Mouse (Mus musculus) frontal cortex, postnatal 14 days (tissue): ENCODE measurements at regions not wholly inside any gene's neighbourhood (a gene's known extent, or its start where the extent isn't known, plus 50 kb on each side); places are given as distances from the start of the nearest gene placed in this dataset.

ENCODE experiments used
- DNase-seq, 2 experiments: peaks; one replicate each; pipeline ENCODE4 v3.0.0; 2022; ENCODE audit warnings: low spot score in 2 of 2

DNA sequence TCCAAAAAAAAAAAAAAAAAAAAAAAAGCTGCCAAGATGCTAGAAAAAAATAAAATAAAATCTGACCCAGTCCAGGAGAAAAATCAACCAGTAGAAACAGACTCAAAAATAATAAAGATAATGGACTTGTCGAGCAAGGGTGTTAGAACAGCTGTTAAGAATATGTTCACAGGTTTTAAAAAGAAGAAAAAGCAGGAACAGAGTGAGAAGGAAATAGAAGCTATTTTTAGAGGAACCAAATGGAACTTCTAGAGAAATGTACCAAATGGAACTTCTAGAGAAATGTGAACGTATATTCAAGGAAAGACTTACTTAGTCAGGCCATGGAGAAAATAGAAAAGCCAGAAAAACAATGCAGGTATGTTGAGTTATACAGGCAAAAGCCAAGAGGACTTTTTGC lies 662.4 kb upstream of the Jmjd1c start:
- DNase-seq, result no peak

DNA sequence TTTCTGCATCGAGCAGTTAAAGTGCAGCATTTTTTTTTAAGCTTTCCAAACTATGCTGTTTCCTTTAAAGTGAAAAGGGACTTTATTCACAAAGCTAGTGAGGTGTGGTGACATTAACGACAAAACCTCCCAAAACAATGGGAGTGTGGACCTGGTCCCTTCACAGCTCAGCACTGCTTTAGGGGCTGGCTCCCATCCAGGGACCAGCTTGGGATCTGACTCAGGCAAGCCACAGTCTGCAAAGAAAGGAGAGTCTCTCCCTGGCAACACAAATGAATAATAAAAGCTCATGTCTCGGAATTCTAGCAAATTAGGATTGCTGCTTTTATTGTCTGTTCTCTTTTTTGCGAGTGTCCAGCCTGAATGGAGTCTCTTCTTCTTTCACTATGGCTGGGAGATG lies 625.2 kb upstream of the Jmjd1c start:
- peak in 1 of 2 experiments; percentile 6 for DNase-seq

DNA sequence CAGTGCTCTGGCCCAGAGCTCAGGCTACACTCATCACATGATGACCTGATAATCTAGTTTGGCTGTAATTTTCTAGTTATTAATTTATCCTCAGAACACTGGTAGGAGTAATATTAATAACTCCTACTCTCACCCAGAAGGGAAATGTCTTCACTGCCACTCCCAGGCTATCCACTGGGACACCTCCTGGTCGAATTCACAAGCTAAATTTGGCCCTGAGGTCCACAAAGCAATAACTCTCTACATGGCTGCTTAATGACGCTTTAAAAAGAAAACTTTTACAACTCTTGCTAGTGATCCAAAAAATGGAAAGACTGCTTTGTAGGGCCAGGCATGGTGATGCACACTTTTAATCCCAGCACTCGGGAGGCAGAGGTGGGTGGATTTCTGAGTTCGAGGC lies 623.9 kb upstream of the Jmjd1c start:
- no peak for DNase-seq

DNA sequence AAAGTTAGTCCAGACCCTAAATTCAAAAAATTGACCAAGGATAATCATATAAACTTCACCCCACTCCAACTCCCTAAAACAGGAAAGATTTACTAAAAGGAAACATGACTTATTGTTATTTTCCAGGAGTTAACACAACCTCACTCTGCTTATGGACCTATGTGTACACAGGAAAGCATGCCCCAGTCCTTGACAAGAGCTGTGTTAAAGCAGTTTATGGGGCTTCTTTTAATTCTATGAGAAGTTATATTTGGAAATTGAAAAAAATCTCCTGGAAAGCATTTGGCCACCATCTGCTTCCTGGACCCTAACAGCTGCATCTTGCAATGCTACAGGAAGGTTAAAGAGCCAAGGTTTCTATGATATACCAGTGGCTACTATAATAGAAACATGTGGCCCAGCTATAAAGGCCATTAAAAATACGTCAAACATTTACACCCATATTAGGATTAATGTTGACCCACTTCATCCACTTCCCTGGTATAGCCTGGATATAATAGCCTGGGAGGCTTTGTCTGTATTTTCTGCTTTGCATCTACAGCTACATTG lies 620.7 kb upstream of the Jmjd1c start:
- no peak for DNase-seq

GRCm38 (mm10) chr10:66490871-66491270 lies 605.1 kb upstream of the Jmjd1c start:
- no peak for DNase-seq

GRCm38 (mm10) chr10:66491850-66492249 lies 604.1 kb upstream of the Jmjd1c start:
- no peak for DNase-seq

DNA sequence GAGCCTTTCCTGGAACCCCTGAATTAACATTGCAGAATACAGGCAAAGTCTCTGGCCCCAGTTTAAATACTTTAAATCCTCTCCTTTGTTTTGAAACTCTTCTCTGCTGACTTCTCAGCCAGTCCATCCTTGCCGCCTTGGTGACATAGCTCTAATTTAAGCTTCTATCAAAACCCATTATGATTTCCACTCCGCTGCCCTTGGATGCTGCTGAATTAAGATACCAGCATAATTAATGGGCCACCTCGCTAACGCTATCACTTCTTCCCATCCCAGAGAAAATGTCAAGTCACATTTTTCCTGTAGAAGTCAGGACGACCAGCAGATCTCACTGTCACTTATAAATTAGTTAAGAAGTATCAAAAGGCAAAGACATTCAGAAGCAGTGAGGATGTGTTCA lies 556.1 kb upstream of the Jmjd1c start:
- no peak for DNase-seq

GRCm38 (mm10) chr10:66546656-66547055 lies 549.3 kb upstream of the Jmjd1c start:
- DNase-seq, result no peak

- no peak for DNase-seq
Observed at GRCm38 (mm10) chr10:66547660-66548059, 548.3 kb upstream of the Jmjd1c start.

GRCm38 (mm10) chr10:66548073-66548472 lies 547.9 kb upstream of the Jmjd1c start:
- DNase-seq, result no peak

- no peak for DNase-seq
Observed at GRCm38 (mm10) chr10:66552919-66553318, 543.0 kb upstream of the Jmjd1c start.

- no peak for DNase-seq
Observed at GRCm38 (mm10) chr10:66554259-66554658, 541.7 kb upstream of the Jmjd1c start.

GRCm38 (mm10) chr10:66558097-66558840 lies 537.7 kb upstream of the Jmjd1c start:
- no peak for DNase-seq

- no peak for DNase-seq
Observed at GRCm38 (mm10) chr10:66565374-66565773, 530.6 kb upstream of the Jmjd1c start.

DNA sequence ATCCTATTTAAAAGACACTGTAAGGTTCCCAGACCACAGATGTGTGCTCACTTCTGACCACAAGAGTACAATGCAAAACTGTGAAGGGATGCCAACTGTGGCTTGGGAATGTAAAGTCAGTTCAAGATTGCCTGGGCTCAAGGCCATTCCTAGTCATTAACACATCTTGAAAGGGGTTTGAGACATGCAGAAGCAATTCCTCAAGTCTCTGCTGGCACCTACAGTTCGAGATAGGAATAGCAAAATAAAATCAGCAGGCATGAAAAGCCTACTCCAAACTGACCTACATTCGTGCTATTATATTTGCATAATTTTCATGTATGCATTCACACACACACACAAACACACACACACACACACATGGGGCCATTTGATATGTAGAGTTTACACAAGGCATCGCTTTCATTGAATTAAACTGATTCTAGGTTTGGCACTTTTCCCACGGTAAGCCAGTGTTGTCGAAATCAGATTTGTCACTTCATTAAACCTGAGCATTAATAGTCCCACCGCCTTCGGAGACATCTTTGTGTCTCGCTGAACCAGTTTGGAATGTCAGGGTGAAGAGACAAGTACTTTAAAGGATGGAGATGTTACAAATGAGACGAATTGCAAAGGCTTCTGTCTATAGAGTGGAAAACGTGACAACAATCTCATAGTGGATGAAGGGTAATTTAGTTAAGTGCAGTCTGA lies 520.9 kb upstream of the Jmjd1c start:
- peak in 1 of 2 experiments; percentile 10 for DNase-seq

DNA sequence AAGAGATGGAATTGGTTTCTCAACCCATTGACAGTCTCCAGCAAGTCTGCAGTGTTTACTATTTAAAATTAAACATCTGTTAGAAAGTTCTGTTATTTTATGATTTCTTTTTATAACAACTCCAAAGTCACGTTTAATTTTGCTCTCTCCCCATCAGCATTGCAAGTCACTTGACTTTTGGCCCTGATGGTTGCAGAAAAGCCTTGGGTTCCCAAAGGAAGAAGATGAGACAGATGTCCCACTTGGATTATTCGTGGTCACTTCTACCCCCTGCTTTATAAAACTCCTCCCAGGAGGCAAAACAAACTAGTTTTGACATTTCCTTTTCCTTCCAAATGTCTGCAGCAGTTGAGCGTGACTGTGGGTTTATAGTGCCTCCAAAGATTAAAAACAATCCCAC lies 502.9 kb upstream of the Jmjd1c start:
- DNase-seq, result no peak

- DNase-seq, result no peak
Observed at GRCm38 (mm10) chr10:66593506-66593905, 502.4 kb upstream of the Jmjd1c start.

DNA sequence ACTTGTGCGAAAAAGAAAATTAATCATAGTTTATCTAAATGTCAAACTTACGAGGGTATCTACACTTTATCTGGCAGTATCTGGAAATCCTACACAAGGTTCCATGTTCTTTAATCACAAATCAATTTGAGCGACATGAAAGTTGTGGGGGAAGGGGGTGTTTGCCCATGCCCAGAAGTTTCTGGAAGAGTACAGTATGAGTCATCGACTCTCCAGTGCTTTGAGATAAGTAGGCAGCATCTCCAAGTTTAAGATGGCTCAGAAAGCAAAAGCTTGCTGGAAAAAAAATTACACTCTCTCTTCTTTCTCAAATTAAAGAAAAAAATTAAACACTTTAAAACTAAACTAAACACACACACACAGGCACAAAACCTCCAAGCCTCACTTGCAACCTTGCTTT lies 498.0 kb upstream of the Jmjd1c start:
- no peak for DNase-seq

DNA sequence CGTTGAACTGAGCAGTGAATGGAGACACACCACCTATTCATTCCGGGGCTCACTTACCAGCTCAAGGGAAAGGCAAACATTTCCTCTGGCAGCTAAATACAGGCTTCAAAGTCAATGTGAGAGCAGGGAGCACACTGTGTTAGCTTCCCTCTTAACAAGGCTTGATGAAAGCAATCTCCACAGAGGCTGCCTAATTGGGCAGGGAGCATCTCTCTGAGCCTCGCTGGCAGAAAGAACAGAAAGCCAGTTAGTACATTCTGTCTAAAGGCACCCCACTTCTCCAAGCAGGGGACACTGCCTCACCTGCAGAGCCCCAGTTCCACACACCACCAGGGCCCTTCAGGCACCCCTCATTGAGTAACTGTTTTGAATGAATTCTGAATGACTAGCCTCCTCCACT lies 488.8 kb upstream of the Jmjd1c start:
- DNase-seq, result no peak

- no peak for DNase-seq
Observed at GRCm38 (mm10) chr10:66616280-66616679, 479.6 kb upstream of the Jmjd1c start.

- DNase-seq, result no peak
Observed at GRCm38 (mm10) chr10:66630996-66631395, 464.9 kb upstream of the Jmjd1c start.

DNA sequence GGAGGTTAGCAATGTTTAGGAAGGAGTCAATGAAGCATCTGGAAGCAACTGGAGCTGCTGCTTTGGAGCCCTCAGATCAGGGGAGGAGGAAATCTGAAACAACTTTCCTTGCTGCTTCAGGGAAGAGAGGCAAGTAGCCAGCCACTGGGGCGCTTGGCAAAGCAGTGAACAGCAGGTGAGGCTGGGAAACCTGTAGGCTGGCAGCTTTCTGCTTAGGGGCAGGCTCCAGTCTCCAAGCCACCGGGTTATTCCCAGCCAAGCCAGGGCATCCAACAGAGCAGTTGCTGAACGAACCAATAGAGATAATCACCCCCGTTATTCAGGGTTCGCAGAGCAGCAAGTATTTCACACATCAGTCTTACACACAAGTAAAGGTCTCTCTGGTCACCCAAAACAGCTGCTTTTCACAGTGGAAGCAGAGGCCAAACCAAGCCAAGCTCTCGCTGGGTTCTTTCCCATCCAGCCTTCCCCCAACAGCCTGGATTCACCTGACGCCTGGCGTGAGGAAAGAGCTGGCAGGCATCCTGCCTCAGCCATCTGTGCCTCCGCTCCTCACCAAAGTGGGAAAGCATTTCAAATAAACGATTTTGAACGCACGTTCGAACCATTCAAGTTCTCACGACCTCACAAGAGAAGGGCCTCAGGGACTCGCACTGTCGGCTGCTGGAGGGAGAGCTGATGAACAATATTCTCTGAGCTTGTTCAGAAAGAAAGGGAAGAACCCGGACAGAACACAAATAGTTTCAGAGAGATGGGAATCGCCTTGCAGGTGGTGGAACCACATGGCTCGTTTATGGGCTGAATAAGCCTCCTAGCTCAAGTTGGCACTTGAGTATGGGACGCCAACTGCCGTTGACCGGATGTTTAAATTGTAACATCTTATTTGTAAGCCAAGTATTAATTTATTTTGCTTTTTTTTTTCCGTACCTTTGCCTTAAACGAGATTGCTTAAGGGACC lies 454.8 kb upstream of the Jmjd1c start:
- peak; percentile 15 to 40 for DNase-seq
